Mouse (Mus musculus): ENCODE data around the gene Zfhx3.

GRCm38 (mm10) chr8:108232326-108232725, 289.9 kb downstream of the Zfhx3 start:
- TF ChIP-seq CTCF (conservative IDR thresholded peaks at IDR 0.05; ENCODE audit: insufficient read depth, insufficient read length, low read depth, low read length) (no peak), POLR2A (IDR thresholded peaks at IDR 0.05; ENCODE audit: low read depth, low read length) (no peak)

All from kidney, adult 2 months (tissue).